12 mouse cellular contexts compared by ENCODE assay signal in the genomic region with DNA sequence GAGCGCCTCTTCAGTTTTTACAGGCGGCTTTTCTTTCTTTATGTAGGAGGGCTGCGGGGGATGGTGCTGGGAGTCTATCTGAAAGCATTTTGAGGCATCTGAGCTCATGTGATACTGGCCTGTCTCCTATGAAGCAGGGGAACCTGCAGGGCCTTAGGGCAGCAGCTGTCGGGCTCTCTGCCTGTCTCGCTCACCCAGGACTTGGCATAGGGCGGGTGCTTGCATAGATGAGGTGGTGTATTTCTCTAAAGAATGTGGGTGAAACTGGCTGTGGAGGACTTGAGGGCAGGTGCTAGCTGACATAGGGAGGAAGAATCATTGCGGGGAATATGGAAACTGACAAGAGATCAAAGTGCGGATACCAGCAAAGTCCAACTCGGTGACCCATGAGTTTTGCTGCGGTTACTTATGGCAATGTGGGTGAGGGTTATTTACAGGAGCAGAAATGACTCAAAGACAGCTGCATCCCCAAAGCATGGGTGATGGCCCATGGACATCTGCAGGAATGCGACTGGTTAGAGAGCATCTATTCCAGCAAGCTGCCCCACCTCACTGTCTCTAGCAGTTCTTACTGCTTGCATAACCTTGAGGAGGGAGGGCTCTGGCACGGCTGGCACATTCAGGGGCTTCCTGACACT. TPM values are rescaled to one million over a fixed set of nuclear protein-coding genes. Genes with fewer than 3 reads are reported as not detected.
A peak's percentile ranks its signal among the peaks of the same experiment; 100 is the strongest.
DNase-seq lines count a peak whose midpoint lies in the region; ATAC-seq and TF ChIP-seq lines count a peak whose summit lies in the region.
"Had no signal": no experiment of that assay in that cellular context is flagged by ENCODE, and none has a peak within 500 bp of the region (broad histone marks: within the 10 kb centered on the region; RNA-seq: fewer than 3 reads in every experiment).

No protein-coding gene starts in this region.

- no peak overlapping the region for H3K4me3 ChIP-seq in heart, adult 2 months

- peak; percentile 82 for ATAC-seq in frontal cortex, adult (ENCODE audit: low TSS enrichment)
- ATAC-seq: CD4-positive, CD25-positive, alpha-beta regulatory T cell, adult 4 months had no signal

- H3K27ac ChIP-seq in heart, adult 2 months, result no peak overlapping the region

- no peaks in the 10 kb centered on the region for H3K36me3 ChIP-seq in splenic B cell, adult 2 months (ENCODE audit: control insufficient read depth, insufficient read depth, low read length, poor library complexity, severe bottlenecking)
- no peaks in the 10 kb centered on the region for H3K36me3 ChIP-seq in heart, adult 2 months (ENCODE audit: control insufficient read depth, insufficient read depth, low read length)

- WGBS in heart, adult 2 months, result 44% methylated on average over 12 of the region's 12 CpGs

- no peaks in the 10 kb centered on the region for H3K27me3 ChIP-seq in splenic B cell, adult 2 months (ENCODE audit: control insufficient read depth, insufficient read depth, low read length, poor library complexity, severe bottlenecking)
- H3K27me3 ChIP-seq in heart, adult 2 months (ENCODE audit: control insufficient read depth, insufficient read depth, low read length), result no peaks in the 10 kb centered on the region

- DNase-seq in frontal cortex, postnatal 10 days (ENCODE audit: low spot score in 2 of 2), result no peak
- DNase-seq in right cerebral cortex, adult 2 months (ENCODE audit: low spot score in 2 of 2), result peak; percentile 71 to 74
- DNase-seq in right cerebral cortex, postnatal 14 days, result no peak
- peak; percentile 39 to 40 for DNase-seq in kidney, postnatal 36 days
- DNase-seq in splenic B cell, adult 2 months (ENCODE audit: low read depth, low spot score), result peak; percentile 12
- DNase-seq in heart, adult 2 months, result no peak
- DNase-seq in urinary bladder, adult 2 months (ENCODE audit: low spot score), result no peak
- DNase-seq: lung, adult 2 months; thymus, adult 18-20 months had no signal

- no peak for TF ChIP-seq EP300 in heart, adult 2 months (IDR thresholded peaks at IDR 0.05; ENCODE audit: insufficient read depth, low read depth, low read length)

- TF ChIP-seq CTCF in heart, adult 2 months (IDR thresholded peaks at IDR 0.05), result no peak

- H3K79me2 ChIP-seq in heart, adult 2 months (replicated peaks; ENCODE audit: control insufficient read depth, insufficient read depth, low read length), result no peaks in the 10 kb centered on the region

- no peak overlapping the region for H3K9ac ChIP-seq in heart, adult 2 months (ENCODE audit: low read depth, low read length)

- intact Hi-C loops in heart, adult 2 months (cut with DNase I), result no loop called here

- H3K4me1 ChIP-seq in heart, adult 2 months (ENCODE audit: control insufficient read depth, insufficient read depth, low read length), result no peaks in the 10 kb centered on the region

- TF ChIP-seq POLR2A in heart, adult 2 months (IDR thresholded peaks at IDR 0.05; ENCODE audit: insufficient read depth, low read depth, low read length), result no peak

RNA-seq across cellular contexts. Expression of a gene that starts 8.4 kb away (rescaled TPM):
- not detected for total RNA-seq in heart, adult 2 months (2021)
- not detected in 2 replicates for polyA plus RNA-seq in heart, adult 2 months (2012; rRNA removed)
- polyA plus RNA-seq in urinary bladder, adult 2 months (2012; rRNA removed), result 0.19 and 0.21 TPM in 2 replicates
- polyA plus RNA-seq: embryonic facial prominence, embryonic 11.5 days had no signal

Comparison
In these comparisons a context has a peak if more than half of its experiments do, and no peak if none do; other contexts are left out.
1. DNase-seq: peak in right cerebral cortex, adult 2 months (2 of 2), kidney, postnatal 36 days (2 of 2) and splenic B cell, adult 2 months (single experiment); none in frontal cortex, postnatal 10 days (0 of 2), right cerebral cortex, postnatal 14 days (single experiment), heart, adult 2 months (0 of 2) and urinary bladder, adult 2 months (single experiment).